Mouse (Mus musculus) heart, adult 18-20 months (tissue): Measurements from ENCODE around the gene Ap5b1. TPM values are rescaled to one million over a fixed set of nuclear protein-coding genes. Genes with fewer than 3 reads are reported as not detected.
A peak's percentile ranks its signal among the peaks of the same experiment; 100 is the strongest.

Experiments
- DNase-seq, 2 experiments: peaks; one replicate each; pipeline ENCODE4 v3.0.0; 2021 to 2022; ENCODE audit warnings: mixed read lengths in 1 of 2
- total RNA-seq, 2 experiments: library from RNA; stranded (reverse); gene quantifications; 2 replicates each; pipeline ENCODE4 v1.2.3; 2021

The Ap5b1 gene
- total RNA-seq, 2 experiments from 2014 or later: 2.8 to 4.3 TPM

- no peak for DNase-seq
Measured at GRCm38 (mm10) chr19:5567180-5567533, 668 bp upstream of the Ap5b1 start.

- peak; percentile 86 to 92 for DNase-seq
Measured at GRCm38 (mm10) chr19:5568470-5569140, 780 bp downstream of the Ap5b1 start.

GRCm38 (mm10) chr19:5569521-5569920, 1.7 kb downstream of the Ap5b1 start:
- no peak for DNase-seq

GRCm38 (mm10) chr19:5570353-5571246, 2.8 kb downstream of the Ap5b1 start:
- DNase-seq: no peak

GRCm38 (mm10) chr19:5571831-5572230, 4.0 kb downstream of the Ap5b1 start:
- peak; percentile 33 to 58 for DNase-seq

GRCm38 (mm10) chr19:5572331-5573125, 4.7 kb downstream of the Ap5b1 start:
- peak; percentile 49 to 62 for DNase-seq

GRCm38 (mm10) chr19:5575336-5575735, 7.5 kb downstream of the Ap5b1 start:
- no peak for DNase-seq

- DNase-seq: no peak
Measured at GRCm38 (mm10) chr19:5579971-5580370, 12.1 kb downstream of the Ap5b1 start.

- DNase-seq: no peak
Measured at GRCm38 (mm10) chr19:5580776-5581175, 13.0 kb downstream of the Ap5b1 start.

GRCm38 (mm10) chr19:5581995-5582394, 14.2 kb downstream of the Ap5b1 start:
- no peak for DNase-seq

- no peak for DNase-seq
Measured at GRCm38 (mm10) chr19:5589159-5589558, 21.3 kb downstream of the Ap5b1 start.

GRCm38 (mm10) chr19:5591888-5592287, 24.1 kb downstream of the Ap5b1 start:
- no peak for DNase-seq

GRCm38 (mm10) chr19:5599224-5599623, 31.4 kb downstream of the Ap5b1 start:
- no peak for DNase-seq

- DNase-seq: peak; percentile 81 to 86
Measured at GRCm38 (mm10) chr19:5601752-5602541, 34.1 kb downstream of the Ap5b1 start, which contains the start of gene Rnaseh2c. Rnaseh2c (plus strand) TSS chr19:5601873.

GRCm38 (mm10) chr19:5603664-5604063, 35.8 kb downstream of the Ap5b1 start:
- DNase-seq: no peak

- peak in 1 of 2 experiments; percentile 10 for DNase-seq
Measured at GRCm38 (mm10) chr19:5605126-5605525, 37.3 kb downstream of the Ap5b1 start.

GRCm38 (mm10) chr19:5606196-5606595, 38.4 kb downstream of the Ap5b1 start:
- no peak for DNase-seq

GRCm38 (mm10) chr19:5607705-5608410, 40.0 kb downstream of the Ap5b1 start:
- DNase-seq: no peak

GRCm38 (mm10) chr19:5608707-5609106, 40.9 kb downstream of the Ap5b1 start:
- DNase-seq: peak in 1 of 2 experiments; percentile 4

GRCm38 (mm10) chr19:5609171-5609546, 41.3 kb downstream of the Ap5b1 start:
- no peak for DNase-seq
